Mouse (Mus musculus): ENCODE measurements at regions not wholly inside any gene's neighbourhood (a gene's known extent, or its start where the extent isn't known, plus 50 kb on each side); places are given as distances from the start of the nearest gene placed in this dataset.

DNA sequence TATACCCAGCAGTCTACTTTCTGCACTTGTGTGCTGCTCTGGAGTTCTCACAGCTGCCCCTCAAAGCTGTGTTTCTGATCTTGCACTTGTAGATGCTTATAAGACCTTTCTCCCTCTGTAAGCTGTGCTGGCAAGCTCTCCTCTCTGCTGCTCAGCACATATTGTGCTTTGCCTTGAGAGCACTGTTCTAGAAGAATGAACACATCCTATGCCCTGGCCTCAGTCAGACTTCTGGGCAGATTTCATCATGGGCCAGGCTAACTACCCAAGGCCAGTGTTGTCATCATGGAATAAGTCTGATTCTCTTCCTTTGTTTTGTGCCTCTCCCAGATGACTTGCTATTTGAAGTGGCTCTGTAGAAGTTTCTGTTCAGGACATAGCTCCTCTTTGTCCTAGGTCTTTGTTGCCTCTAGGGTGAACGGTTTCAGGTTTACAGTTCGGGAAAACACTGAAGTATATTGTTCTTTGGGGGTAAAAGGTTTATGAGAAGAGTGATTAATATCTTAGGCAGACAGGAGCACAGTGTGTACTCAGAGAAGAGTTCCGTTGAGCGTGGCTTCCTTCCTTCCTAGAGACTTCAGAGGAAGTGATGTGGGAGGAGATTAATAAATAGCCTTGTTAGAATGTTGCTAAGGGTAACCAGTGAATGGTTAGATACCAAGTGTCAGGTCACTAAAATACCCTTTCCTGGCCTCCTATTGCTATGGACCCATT lies 70.8 kb downstream of the Pcdh18 start:
- no peak for DNase-seq
- H3K36me3 ChIP-seq (replicated peaks; ENCODE audit: insufficient read depth, low read length), result no peaks in the 10 kb centered on the region
- H3K9ac ChIP-seq (replicated peaks), result no peak overlapping the region
- ATAC-seq, result peak; percentile 40
- no peak overlapping the region for H3K4me3 ChIP-seq (ENCODE audit: low read depth, low read length)
- no peaks in the 10 kb centered on the region for H3K4me1 ChIP-seq (ENCODE audit: insufficient read depth)
- no peaks in the 10 kb centered on the region for H3K9me3 ChIP-seq (ENCODE audit: low read length)
- H3K27ac ChIP-seq (ENCODE audit: low read depth), result no peak overlapping the region
- H3K4me2 ChIP-seq (ENCODE audit: low read depth, low read length), result no peak overlapping the region
- 30% methylated on average over 4 of the region's 4 CpGs for WGBS (ENCODE audit: insufficient replicate concordance)
- no peaks in the 10 kb centered on the region for H3K27me3 ChIP-seq (ENCODE audit: insufficient read depth, low read length)
- peak; percentile 23; the same call in 1 of the 2 replicates for TF ChIP-seq EP300 (IDR thresholded peaks at IDR 0.05; ENCODE audit: low read depth)
- no peak for TF ChIP-seq CTCF (IDR thresholded peaks at IDR 0.05; ENCODE audit: low read depth)

DNA sequence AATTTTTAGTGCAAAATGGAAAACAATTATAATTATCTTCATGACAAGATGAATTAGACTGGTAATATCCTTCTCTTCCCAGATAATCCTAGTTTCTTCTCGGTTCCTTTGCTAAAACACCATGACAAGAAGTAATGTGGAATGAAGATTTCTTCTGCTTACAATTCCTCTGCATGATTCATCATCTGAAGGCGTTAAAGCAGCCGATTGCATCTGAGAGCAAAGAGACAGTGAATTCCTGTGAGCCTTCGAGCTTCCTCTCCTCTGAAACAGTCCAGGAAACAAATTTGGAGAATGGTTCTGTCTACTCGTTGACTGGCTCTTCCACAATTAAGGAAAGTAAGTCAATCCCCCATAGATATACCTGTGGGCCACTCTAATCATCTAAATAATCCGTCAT lies 82.2 kb downstream of the Pcdh18 start:
- ATAC-seq, result no peak
- no peak overlapping the region for H3K4me2 ChIP-seq (ENCODE audit: low read depth, low read length)
- WGBS (ENCODE audit: insufficient replicate concordance), result 66% methylated on average over 6 of the region's 6 CpGs
- H3K27ac ChIP-seq (ENCODE audit: low read depth), result no peak overlapping the region
- H3K27me3 ChIP-seq (ENCODE audit: insufficient read depth, low read length), result no peaks in the 10 kb centered on the region
- TF ChIP-seq EP300 (IDR thresholded peaks at IDR 0.05; ENCODE audit: low read depth) (no peak), CTCF (IDR thresholded peaks at IDR 0.05; ENCODE audit: low read depth) (no peak)
- no peak overlapping the region for H3K4me3 ChIP-seq (ENCODE audit: low read depth, low read length)
- no peaks in the 10 kb centered on the region for H3K4me1 ChIP-seq (ENCODE audit: insufficient read depth)
- no peak for DNase-seq
- H3K36me3 ChIP-seq (replicated peaks; ENCODE audit: insufficient read depth, low read length), result no peaks in the 10 kb centered on the region
- H3K9me3 ChIP-seq (ENCODE audit: low read length), result no peaks in the 10 kb centered on the region
- no peak overlapping the region for H3K9ac ChIP-seq (replicated peaks)

DNA sequence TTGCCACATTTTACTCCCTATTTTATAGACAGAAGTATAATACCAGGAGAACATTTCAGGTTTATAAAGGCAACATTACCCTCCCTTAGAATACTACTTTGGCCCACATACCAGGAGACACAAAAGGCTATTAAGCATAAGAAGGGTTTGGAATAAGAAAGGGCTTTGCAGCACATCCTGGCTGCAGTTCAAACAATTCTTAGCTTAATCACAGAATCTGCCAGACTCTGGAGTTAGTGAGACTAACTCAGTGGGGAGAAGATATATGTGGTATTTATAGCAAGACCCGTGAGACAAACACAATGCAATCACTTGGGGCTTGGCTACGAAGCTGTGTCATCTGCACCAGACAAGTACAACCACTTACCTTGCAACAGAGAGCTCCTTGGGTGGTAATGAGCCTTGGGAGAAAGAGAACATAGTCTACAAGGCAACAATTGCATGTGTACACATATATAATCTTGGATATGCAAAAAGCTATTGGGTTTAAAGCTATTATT lies 84.4 kb downstream of the Pcdh18 start:
- DNase-seq (no peak), ATAC-seq (no peak)
- TF ChIP-seq CTCF (IDR thresholded peaks at IDR 0.05; ENCODE audit: low read depth) (no peak), EP300 (IDR thresholded peaks at IDR 0.05; ENCODE audit: low read depth) (no peak)
- Histone ChIP-seq H3K9ac (replicated peaks) (no peak overlapping the region), H3K9me3 (ENCODE audit: low read length) (no peaks in the 10 kb centered on the region), H3K4me1 (ENCODE audit: insufficient read depth) (no peaks in the 10 kb centered on the region), H3K27ac (ENCODE audit: low read depth) (no peak overlapping the region), H3K27me3 (ENCODE audit: insufficient read depth, low read length) (no peaks in the 10 kb centered on the region), H3K4me2 (ENCODE audit: low read depth, low read length) (no peak overlapping the region), H3K36me3 (replicated peaks; ENCODE audit: insufficient read depth, low read length) (no peaks in the 10 kb centered on the region), H3K4me3 (ENCODE audit: low read depth, low read length) (no peak overlapping the region)
- 69% methylated on average over 2 of the region's 2 CpGs for WGBS (ENCODE audit: insufficient replicate concordance)

DNA sequence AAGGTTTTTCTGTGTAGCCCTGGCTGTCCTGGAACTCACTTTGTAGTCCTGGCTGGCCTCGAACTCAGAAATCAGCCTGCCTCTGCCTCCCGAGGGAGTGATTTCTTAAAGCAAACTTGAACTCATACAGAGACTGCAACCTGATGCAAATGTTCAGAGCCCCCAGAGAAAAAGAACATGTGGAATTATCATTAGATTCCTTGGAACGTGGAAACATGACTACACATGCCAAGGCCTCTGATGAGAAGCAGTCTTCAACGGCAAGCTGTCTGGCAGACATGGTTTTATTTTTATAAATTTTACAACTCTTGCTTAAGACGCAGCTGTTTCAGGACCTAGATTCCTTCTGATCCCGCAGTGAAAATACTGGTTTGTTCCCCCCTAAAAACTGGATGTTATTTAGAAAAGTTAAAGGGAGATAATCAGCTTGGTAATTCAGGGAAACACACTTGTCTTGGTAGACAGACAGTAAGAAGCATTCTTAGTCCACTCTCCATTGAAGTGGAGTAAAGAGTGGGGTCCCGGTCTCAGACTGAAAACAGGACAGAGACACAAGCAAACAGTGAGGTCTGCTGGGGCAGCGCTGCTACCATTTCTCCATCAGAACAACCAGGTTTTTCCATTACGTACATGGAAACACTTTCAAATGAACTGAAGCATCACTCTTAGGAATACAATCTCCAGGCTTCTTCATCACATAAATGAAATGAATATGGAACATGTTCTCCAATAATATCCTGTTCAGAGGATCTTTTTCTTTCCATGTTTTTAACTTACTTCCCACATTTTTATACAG lies 89.4 kb downstream of the Pcdh18 start:
- no peaks in the 10 kb centered on the region for H3K4me1 ChIP-seq (ENCODE audit: insufficient read depth)
- TF ChIP-seq EP300 (IDR thresholded peaks at IDR 0.05; ENCODE audit: low read depth), result no peak
- no peak overlapping the region for H3K27ac ChIP-seq (ENCODE audit: low read depth)
- WGBS (ENCODE audit: insufficient replicate concordance), result 78% methylated on average over 9 of the region's 9 CpGs
- H3K36me3 ChIP-seq (replicated peaks; ENCODE audit: insufficient read depth, low read length), result no peaks in the 10 kb centered on the region
- H3K9ac ChIP-seq (replicated peaks), result no peak overlapping the region
- no peaks in the 10 kb centered on the region for H3K27me3 ChIP-seq (ENCODE audit: insufficient read depth, low read length)
- H3K9me3 ChIP-seq (ENCODE audit: low read length), result no peaks in the 10 kb centered on the region
- H3K4me2 ChIP-seq (ENCODE audit: low read depth, low read length), result no peak overlapping the region
- DNase-seq (no peak), ATAC-seq (no peak)
- no peak overlapping the region for H3K4me3 ChIP-seq (ENCODE audit: low read depth, low read length)

DNA sequence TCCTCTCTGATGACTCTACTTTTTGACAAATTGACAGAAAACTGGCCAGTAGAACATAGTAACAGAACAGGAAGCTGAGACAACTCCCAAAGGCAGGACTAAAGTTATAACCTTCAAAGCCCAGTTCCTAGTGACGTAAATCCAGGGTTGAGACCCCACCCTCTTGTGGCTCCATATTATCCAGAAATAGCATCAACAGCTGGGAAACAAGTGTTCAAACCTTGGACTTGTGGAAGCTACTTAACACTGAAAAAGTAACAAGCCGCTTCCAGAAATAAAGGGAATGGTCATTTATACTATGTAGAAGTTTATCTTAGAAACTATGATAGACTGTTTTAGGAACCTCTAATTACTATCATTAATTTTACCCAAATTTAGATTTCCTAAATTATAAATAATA lies 90.6 kb downstream of the Pcdh18 start:
- no peak overlapping the region for H3K9ac ChIP-seq (replicated peaks)
- H3K9me3 ChIP-seq (ENCODE audit: low read length), result no peaks in the 10 kb centered on the region
- H3K4me1 ChIP-seq (ENCODE audit: insufficient read depth), result no peaks in the 10 kb centered on the region
- H3K4me3 ChIP-seq (ENCODE audit: low read depth, low read length), result no peak overlapping the region
- TF ChIP-seq CTCF (IDR thresholded peaks at IDR 0.05; ENCODE audit: low read depth), result no peak
- no peak for TF ChIP-seq EP300 (IDR thresholded peaks at IDR 0.05; ENCODE audit: low read depth)
- no peak for DNase-seq
- no peak overlapping the region for H3K4me2 ChIP-seq (ENCODE audit: low read depth, low read length)
- ATAC-seq, result no peak
- H3K27ac ChIP-seq (ENCODE audit: low read depth), result no peak overlapping the region
- H3K36me3 ChIP-seq (replicated peaks; ENCODE audit: insufficient read depth, low read length), result no peaks in the 10 kb centered on the region
- WGBS (ENCODE audit: insufficient replicate concordance), result 81% methylated on average over 2 of the region's 2 CpGs
- H3K27me3 ChIP-seq (ENCODE audit: insufficient read depth, low read length), result no peaks in the 10 kb centered on the region

DNA sequence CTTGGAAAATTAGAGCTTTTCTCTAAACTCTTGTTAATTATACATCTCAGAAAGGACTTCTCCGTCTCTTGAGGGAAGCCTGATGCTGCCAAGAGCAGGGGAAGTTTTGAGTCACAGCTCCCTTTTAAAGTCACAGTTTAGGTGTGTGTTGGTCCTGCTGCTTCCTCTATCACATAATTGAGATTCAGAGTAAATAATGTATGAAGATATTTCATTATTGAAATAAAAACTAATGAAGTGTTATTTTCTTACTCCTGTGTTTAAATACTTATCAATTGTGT lies 108.3 kb downstream of the Pcdh18 start:
- ATAC-seq (no peak), DNase-seq (no peak)
- Histone ChIP-seq H3K27me3 (ENCODE audit: insufficient read depth, low read length) (no peaks in the 10 kb centered on the region), H3K4me2 (ENCODE audit: low read depth, low read length) (no peak overlapping the region), H3K4me3 (ENCODE audit: low read depth, low read length) (no peak overlapping the region), H3K36me3 (replicated peaks; ENCODE audit: insufficient read depth, low read length) (no peaks in the 10 kb centered on the region), H3K9me3 (ENCODE audit: low read length) (no peaks in the 10 kb centered on the region; the same call in 1 of the 2 replicates), H3K4me1 (ENCODE audit: insufficient read depth) (no peaks in the 10 kb centered on the region), H3K9ac (replicated peaks) (no peak overlapping the region), H3K27ac (ENCODE audit: low read depth) (no peak overlapping the region)
- TF ChIP-seq EP300 (IDR thresholded peaks at IDR 0.05; ENCODE audit: low read depth) (no peak), CTCF (IDR thresholded peaks at IDR 0.05; ENCODE audit: low read depth) (no peak)
- 36% methylated on average over 1 of the region's 1 CpGs for WGBS (ENCODE audit: insufficient replicate concordance)
